Mouse (Mus musculus) stomach, postnatal 0 days (tissue): Measurements from ENCODE around the gene Mapkapk5. TPM values are rescaled to one million over a fixed set of nuclear protein-coding genes. Genes with fewer than 3 reads are reported as not detected.
"Not testable (repeated sequence)": the region's sequence is repeated elsewhere in the genome, so short reads cannot be mapped to it uniquely, and the experiment has no call there.

Experiments
- ATAC-seq: fragments of 200-750 bp; cut with Nextera tagmentation; 2 replicates; pipeline ENCODE4 v1.8.0; 2017; ENCODE audit not compliant: low FRiP score, low TSS enrichment
- DNase-seq: peaks from one replicate; pipeline ENCODE4 v3.0.0-alpha.2; 2016; ENCODE audit warnings: low spot score
- H3K27ac ChIP-seq: fragments of 300-500 bp; sonication (generic); replicated peaks from 2 replicates; pipeline ENCODE4 v1.5.1; 2014; ENCODE audit warnings: mild to moderate bottlenecking, control low read depth
- H3K27me3 ChIP-seq: fragments of 300-500 bp; sonication (generic); 2 replicates; pipeline ENCODE4 v1.6.1; 2014; ENCODE audit warnings: low read length; ENCODE audit not compliant: control insufficient read depth, insufficient read depth
- H3K36me3 ChIP-seq: fragments of 300-500 bp; sonication (generic); 2 replicates; pipeline ENCODE4 v1.6.1; 2014; ENCODE audit warnings: low read length, mixed read lengths; ENCODE audit not compliant: control insufficient read depth, insufficient read depth
- H3K4me1 ChIP-seq: fragments of 300-500 bp; sonication (generic); replicated peaks from 2 replicates; pipeline ENCODE4 v1.6.1; 2014; ENCODE audit warnings: antibody characterized with exemption; ENCODE audit not compliant: control insufficient read depth, insufficient read depth
- H3K4me2 ChIP-seq: fragments of 300-500 bp; sonication (generic); replicated peaks from 2 replicates; pipeline ENCODE4 v1.6.1; 2014; ENCODE audit warnings: low read depth, mild to moderate bottlenecking, control low read depth, moderate library complexity
- H3K4me3 ChIP-seq: fragments of 300-500 bp; sonication (generic); 2 replicates; pipeline ENCODE4 v1.5.1; 2014; ENCODE audit warnings: low read depth, low read length, control low read depth
- H3K9ac ChIP-seq: fragments of 300-500 bp; sonication (generic); 2 replicates; pipeline ENCODE4 v1.6.1; 2014; ENCODE audit warnings: mild to moderate bottlenecking, low read length, control low read depth, mixed read lengths
- H3K9me3 ChIP-seq: fragments of 300-500 bp; sonication (generic); 2 replicates; pipeline ENCODE4 v1.6.1; 2016; ENCODE audit warnings: low read length; ENCODE audit not compliant: control insufficient read depth
- CTCF ChIP-seq: IDR thresholded peaks from 2 replicates; pipeline ENCODE4 v1.5.1; 2016; ENCODE audit warnings: antibody characterized with exemption, low read depth, mild to moderate bottlenecking, moderate library complexity
- EP300 ChIP-seq: optimal IDR thresholded peaks from 2 replicates; pipeline ENCODE3; 2016; ENCODE audit warnings: antibody characterized with exemption
- WGBS: fragments of 180-500 bp; shearing (Covaris S2); extraction: QIAGEN DNeasy Blood & Tissue Kit; methylation state at CpG from one replicate; pipeline ENCODE4 v1.1.7; 2014; 5-methylcytosine and 5-hydroxymethylcytosine counted together
- polyA plus RNA-seq: library from polyadenylated mRNA; unstranded; fragments of >200 nt; fragmentation: Nextera tagmentation; extraction: Ambion mirVana; gene quantifications from 2 replicates; pipeline ENCODE4 v1.2.1, GENCODE M21; 2015

Mapkapk5 gene
- polyA plus RNA-seq, 1 experiment from 2014 or later = 25.0 TPM

GRCm38 (mm10) chr5:121536921-121537555 lies 8.7 kb downstream of the Mapkapk5 start:
- Histone ChIP-seq H3K9ac (no peak overlapping the region), H3K9me3 (no peaks in the 10 kb centered on the region), H3K27me3 (no peaks in the 10 kb centered on the region), H3K4me3 (no peak overlapping the region), H3K36me3 (peaks cover 31% of the 10 kb centered on the region), H3K4me1 (no peaks in the 10 kb centered on the region), H3K27ac (no peak overlapping the region), H3K4me2 (no peak overlapping the region)
- TF ChIP-seq CTCF = no peak
- TF ChIP-seq EP300 = no peak
- no peak for ATAC-seq
- DNase-seq = no peak
- 77% methylated on average over 7 of the region's 7 CpGs for WGBS

- TF ChIP-seq CTCF (no peak), EP300 (no peak)
- ATAC-seq = no peak
- H3K9me3 ChIP-seq = no peaks in the 10 kb centered on the region
- H3K36me3 ChIP-seq = peaks cover 34% of the 10 kb centered on the region
- H3K9ac ChIP-seq = no peak overlapping the region
- H3K4me2 ChIP-seq = no peak overlapping the region
- no peak overlapping the region for H3K4me3 ChIP-seq
- no peak for DNase-seq
- WGBS = 85% methylated on average over 3 of the region's 3 CpGs
- no peaks in the 10 kb centered on the region for H3K27me3 ChIP-seq
- no peak overlapping the region for H3K27ac ChIP-seq
- H3K4me1 ChIP-seq = no peaks in the 10 kb centered on the region
Observed at GRCm38 (mm10) chr5:121535116-121535515, 10.6 kb downstream of the Mapkapk5 start.

- TF ChIP-seq EP300 = no peak
- TF ChIP-seq CTCF = peak; percentile 58
- DNase-seq (peak; percentile 24), ATAC-seq (no peak)
- Histone ChIP-seq H3K27ac (no peak overlapping the region), H3K9me3 (no peaks in the 10 kb centered on the region), H3K9ac (no peak overlapping the region), H3K4me1 (no peaks in the 10 kb centered on the region), H3K4me2 (no peak overlapping the region), H3K36me3 (peaks cover 38% of the 10 kb centered on the region), H3K27me3 (no peaks in the 10 kb centered on the region), H3K4me3 (no peak overlapping the region)
- WGBS = 91% methylated on average over 5 of the region's 5 CpGs
Observed at GRCm38 (mm10) chr5:121534521-121534920, 11.2 kb downstream of the Mapkapk5 start.

- TF ChIP-seq CTCF (no peak), EP300 (no peak)
- no peak overlapping the region for H3K4me3 ChIP-seq
Observed at GRCm38 (mm10) chr5:121526961-121527360, 18.7 kb downstream of the Mapkapk5 start.

GRCm38 (mm10) chr5:121526526-121526925 lies 19.2 kb downstream of the Mapkapk5 start:
- WGBS = 89% methylated on average over 7 of the region's 7 CpGs

More at GRCm38 (mm10) chr5:121526961-121527360, 18.7 kb downstream of the Mapkapk5 start:
- DNase-seq (no peak), ATAC-seq (no peak)
- Histone ChIP-seq H3K36me3 (peaks cover 42% of the 10 kb centered on the region), H3K4me2 (no peak overlapping the region), H3K27ac (no peak overlapping the region), H3K9me3 (no peaks in the 10 kb centered on the region), H3K9ac (no peak overlapping the region), H3K27me3 (no peaks in the 10 kb centered on the region), H3K4me1 (no peaks in the 10 kb centered on the region)
- 86% methylated on average over 8 of the region's 8 CpGs for WGBS

GRCm38 (mm10) chr5:121525774-121526450 lies 19.8 kb downstream of the Mapkapk5 start:
- Histone ChIP-seq H3K4me2 (no peak overlapping the region), H3K9me3 (no peaks in the 10 kb centered on the region), H3K36me3 (peaks cover 44% of the 10 kb centered on the region), H3K9ac (no peak overlapping the region), H3K4me1 (no peaks in the 10 kb centered on the region), H3K27ac (no peak overlapping the region), H3K4me3 (no peak overlapping the region), H3K27me3 (no peaks in the 10 kb centered on the region)
- no peak for ATAC-seq
- no peak for DNase-seq
- 81% methylated on average over 14 of the region's 14 CpGs for WGBS
- no peak for TF ChIP-seq EP300
- no peak for TF ChIP-seq CTCF

More at GRCm38 (mm10) chr5:121526526-121526925, 19.2 kb downstream of the Mapkapk5 start:
- Histone ChIP-seq H3K4me1 (no peaks in the 10 kb centered on the region), H3K4me3 (no peak overlapping the region), H3K36me3 (peaks cover 40% of the 10 kb centered on the region), H3K27me3 (no peaks in the 10 kb centered on the region), H3K9me3 (no peaks in the 10 kb centered on the region), H3K4me2 (no peak overlapping the region), H3K27ac (no peak overlapping the region), H3K9ac (no peak overlapping the region)
- no peak for ATAC-seq
- TF ChIP-seq CTCF = no peak
- no peak for TF ChIP-seq EP300
- no peak for DNase-seq

- H3K4me3 ChIP-seq, H3K4me1 ChIP-seq, H3K4me2 ChIP-seq, H3K9me3 ChIP-seq, H3K27me3 ChIP-seq, H3K9ac ChIP-seq, H3K27ac ChIP-seq, ATAC-seq, DNase-seq: not testable (repeated sequence)
- peaks cover 14% of the 10 kb centered on the region; the same call in 1 of the 2 replicates for H3K36me3 ChIP-seq
- 81% methylated on average over 10 of the region's 17 CpGs for WGBS
Observed at GRCm38 (mm10) chr5:121519758-121520157, 25.9 kb downstream of the Mapkapk5 start.
